Mouse (Mus musculus): Measurements from ENCODE around the gene Vav2. TPM values are rescaled to one million over a fixed set of nuclear protein-coding genes. Genes with fewer than 3 reads are reported as not detected.

Vav2 gene
- polyA plus RNA-seq, 1 experiment from 2014 or later: 6.8 TPM

DNA sequence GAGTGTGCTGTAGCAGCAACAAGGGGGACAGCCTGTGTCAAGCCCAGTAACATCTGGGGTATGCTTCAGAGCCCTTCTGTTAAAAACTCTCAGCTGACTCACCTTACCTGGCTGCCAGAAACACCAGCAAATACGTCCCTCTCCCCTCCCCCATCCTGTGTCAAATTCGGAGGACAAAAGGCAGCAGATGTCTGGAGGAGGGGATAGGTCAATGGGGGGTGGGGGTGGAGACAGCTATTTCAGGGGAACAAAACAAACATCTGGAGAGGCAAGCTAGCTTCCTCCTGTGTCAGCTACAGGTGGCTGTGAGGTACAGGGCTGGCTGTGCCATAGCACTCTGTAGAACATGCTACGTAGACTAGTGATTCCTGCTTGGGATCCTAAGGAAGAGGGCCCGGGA is 49.0 kb downstream of the Vav2 start:
- ATAC-seq (ENCODE audit: insufficient number of reproducible peaks, low FRiP score, low TSS enrichment, low read depth): no peak
- Histone ChIP-seq H3K4me3 (ENCODE audit: low read depth, low read length) (no peak overlapping the region), H3K27me3 (ENCODE audit: control insufficient read depth, insufficient read depth, low read length) (no peaks in the 10 kb centered on the region), H3K9ac (ENCODE audit: low read length) (no peak overlapping the region), H3K9me3 (ENCODE audit: control insufficient read depth, low read length) (no peaks in the 10 kb centered on the region), H3K36me3 (ENCODE audit: control insufficient read depth, insufficient read depth, low read length) (no peaks in the 10 kb centered on the region), H3K27ac (replicated peaks; ENCODE audit: low read depth, low read length) (no peak overlapping the region), H3K4me2 (ENCODE audit: low read depth, severe bottlenecking) (no peak overlapping the region), H3K4me1 (ENCODE audit: control insufficient read depth, insufficient read depth, low read length) (peaks cover 20% of the 10 kb centered on the region)
- WGBS: 29% methylated on average over 4 of the region's 4 CpGs
- no peak for DNase-seq (ENCODE audit: low spot score)

DNA sequence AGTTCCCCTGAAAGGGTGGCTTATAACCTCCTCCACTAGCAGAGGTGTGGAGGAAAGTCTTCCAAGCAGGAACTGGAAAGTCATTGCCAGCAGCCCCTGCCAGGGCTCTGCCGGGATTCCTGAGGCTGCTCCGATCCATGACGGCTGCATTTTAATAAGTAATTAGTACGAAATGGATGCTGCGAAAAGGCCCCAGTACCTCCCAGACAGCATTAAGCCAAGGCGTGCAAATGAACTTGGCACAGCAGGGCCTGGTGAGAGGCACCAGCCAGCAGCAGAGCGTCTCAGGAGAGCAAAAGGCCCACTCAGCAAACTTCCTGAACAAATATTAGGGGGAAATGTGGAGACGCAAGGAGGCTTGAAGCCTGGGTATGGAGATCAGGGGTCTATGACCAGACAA is 49.7 kb downstream of the Vav2 start:
- Histone ChIP-seq H3K4me1 (ENCODE audit: control insufficient read depth, insufficient read depth, low read length) (peaks cover 20% of the 10 kb centered on the region), H3K4me2 (ENCODE audit: low read depth, severe bottlenecking) (no peak overlapping the region), H3K36me3 (ENCODE audit: control insufficient read depth, insufficient read depth, low read length) (no peaks in the 10 kb centered on the region), H3K27ac (replicated peaks; ENCODE audit: low read depth, low read length) (0 out of 2 replicates have a peak overlapping the region, but pooled peaks have one; percentile 10), H3K9me3 (ENCODE audit: control insufficient read depth, low read length) (no peaks in the 10 kb centered on the region), H3K27me3 (ENCODE audit: control insufficient read depth, insufficient read depth, low read length) (no peaks in the 10 kb centered on the region), H3K9ac (ENCODE audit: low read length) (no peak overlapping the region), H3K4me3 (ENCODE audit: low read depth, low read length) (no peak overlapping the region)
- ATAC-seq (ENCODE audit: insufficient number of reproducible peaks, low FRiP score, low TSS enrichment, low read depth) (no peak), DNase-seq (ENCODE audit: low spot score) (no peak)
- 66% methylated on average over 8 of the region's 8 CpGs for WGBS

GRCm38 (mm10) chr2:27375141-27375540 is 51.7 kb downstream of the Vav2 start:
- no peaks in the 10 kb centered on the region for H3K27me3 ChIP-seq (ENCODE audit: control insufficient read depth, insufficient read depth, low read length)
- peaks cover 18% of the 10 kb centered on the region for H3K4me1 ChIP-seq (ENCODE audit: control insufficient read depth, insufficient read depth, low read length)
- H3K9me3 ChIP-seq (ENCODE audit: control insufficient read depth, low read length): no peaks in the 10 kb centered on the region
- no peak overlapping the region for H3K4me3 ChIP-seq (ENCODE audit: low read depth, low read length)
- H3K9ac ChIP-seq (ENCODE audit: low read length): no peak overlapping the region
- no peaks in the 10 kb centered on the region for H3K36me3 ChIP-seq (ENCODE audit: control insufficient read depth, insufficient read depth, low read length)
- DNase-seq (ENCODE audit: low spot score): no peak
- H3K4me2 ChIP-seq (ENCODE audit: low read depth, severe bottlenecking): no peak overlapping the region
- ATAC-seq (ENCODE audit: insufficient number of reproducible peaks, low FRiP score, low TSS enrichment, low read depth): no peak
- WGBS: 25% methylated on average over 3 of the region's 3 CpGs
- no peak overlapping the region for H3K27ac ChIP-seq (replicated peaks; ENCODE audit: low read depth, low read length)

GRCm38 (mm10) chr2:27373349-27373748 is 53.5 kb downstream of the Vav2 start:
- H3K27ac ChIP-seq (replicated peaks; ENCODE audit: low read depth, low read length): no peak overlapping the region
- H3K9me3 ChIP-seq (ENCODE audit: control insufficient read depth, low read length): no peaks in the 10 kb centered on the region
- no peak overlapping the region for H3K4me3 ChIP-seq (ENCODE audit: low read depth, low read length)
- 51% methylated on average over 12 of the region's 12 CpGs for WGBS
- ATAC-seq (ENCODE audit: insufficient number of reproducible peaks, low FRiP score, low TSS enrichment, low read depth): no peak
- peaks cover 13% of the 10 kb centered on the region for H3K4me1 ChIP-seq (ENCODE audit: control insufficient read depth, insufficient read depth, low read length)
- no peak for DNase-seq (ENCODE audit: low spot score)
- H3K4me2 ChIP-seq (ENCODE audit: low read depth, severe bottlenecking): no peak overlapping the region
- no peaks in the 10 kb centered on the region for H3K36me3 ChIP-seq (ENCODE audit: control insufficient read depth, insufficient read depth, low read length)
- no peak overlapping the region for H3K9ac ChIP-seq (ENCODE audit: low read length)
- no peaks in the 10 kb centered on the region for H3K27me3 ChIP-seq (ENCODE audit: control insufficient read depth, insufficient read depth, low read length)

DNA sequence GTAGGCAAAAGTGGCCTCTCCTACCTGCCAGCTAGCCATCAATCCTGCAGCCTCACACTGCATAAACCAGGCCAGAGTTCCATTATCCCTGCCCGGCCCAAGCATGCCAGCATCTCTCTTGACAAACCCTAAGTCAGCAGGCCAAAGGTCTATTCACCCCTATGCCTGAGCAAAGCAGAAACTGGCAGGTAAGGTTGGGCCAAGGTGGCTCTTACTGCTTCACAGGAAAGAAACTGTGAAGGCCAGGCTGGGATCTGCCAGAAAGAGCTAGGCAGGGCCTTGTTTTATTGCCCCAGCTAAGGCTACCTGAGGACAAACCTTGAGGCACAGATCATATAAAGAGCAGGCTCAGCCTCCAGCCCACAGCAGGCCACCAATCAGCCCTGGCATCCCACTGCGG is 55.4 kb downstream of the Vav2 start:
- Histone ChIP-seq H3K27me3 (ENCODE audit: control insufficient read depth, insufficient read depth, low read length) (no peaks in the 10 kb centered on the region), H3K27ac (replicated peaks; ENCODE audit: low read depth, low read length) (no peak overlapping the region), H3K9ac (ENCODE audit: low read length) (no peak overlapping the region), H3K4me2 (ENCODE audit: low read depth, severe bottlenecking) (no peak overlapping the region), H3K36me3 (ENCODE audit: control insufficient read depth, insufficient read depth, low read length) (no peaks in the 10 kb centered on the region), H3K9me3 (ENCODE audit: control insufficient read depth, low read length) (no peaks in the 10 kb centered on the region), H3K4me3 (ENCODE audit: low read depth, low read length) (no peak overlapping the region), H3K4me1 (ENCODE audit: control insufficient read depth, insufficient read depth, low read length) (peaks cover 4% of the 10 kb centered on the region; the same call in 1 of the 2 replicates)
- ATAC-seq (ENCODE audit: insufficient number of reproducible peaks, low FRiP score, low TSS enrichment, low read depth): no peak
- DNase-seq (ENCODE audit: low spot score): no peak
- WGBS: 83% methylated on average over 2 of the region's 2 CpGs

DNA sequence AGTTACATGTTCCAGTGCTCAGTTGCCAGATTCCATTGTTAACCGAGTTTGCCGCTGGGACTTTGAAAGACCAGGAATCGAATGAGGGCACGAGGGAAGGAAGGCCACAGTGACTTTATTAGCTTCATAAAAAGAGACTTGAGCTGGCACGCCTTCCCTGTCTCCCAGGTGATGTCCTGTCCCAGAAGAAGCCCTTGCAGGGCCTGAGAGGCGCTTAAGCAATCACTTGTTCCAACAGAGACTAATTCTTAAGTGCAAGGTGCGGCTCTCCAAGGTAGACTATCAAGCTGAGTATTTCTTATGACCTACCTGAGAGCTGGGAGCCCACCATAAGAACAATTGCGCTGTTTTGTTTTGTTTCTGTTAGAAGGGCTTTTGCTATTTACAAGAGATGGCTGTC is 57.9 kb downstream of the Vav2 start:
- Histone ChIP-seq H3K4me2 (ENCODE audit: low read depth, severe bottlenecking) (no peak overlapping the region), H3K4me1 (ENCODE audit: control insufficient read depth, insufficient read depth, low read length) (peaks cover under 1% of the 10 kb centered on the region; the same call in 1 of the 2 replicates), H3K36me3 (ENCODE audit: control insufficient read depth, insufficient read depth, low read length) (no peaks in the 10 kb centered on the region), H3K27ac (replicated peaks; ENCODE audit: low read depth, low read length) (no peak overlapping the region), H3K9ac (ENCODE audit: low read length) (no peak overlapping the region), H3K9me3 (ENCODE audit: control insufficient read depth, low read length) (no peaks in the 10 kb centered on the region), H3K4me3 (ENCODE audit: low read depth, low read length) (no peak overlapping the region), H3K27me3 (ENCODE audit: control insufficient read depth, insufficient read depth, low read length) (no peaks in the 10 kb centered on the region)
- 72% methylated on average over 8 of the region's 8 CpGs for WGBS
- DNase-seq (ENCODE audit: low spot score) (no peak), ATAC-seq (ENCODE audit: insufficient number of reproducible peaks, low FRiP score, low TSS enrichment, low read depth) (no peak)

GRCm38 (mm10) chr2:27365296-27365695 is 61.5 kb downstream of the Vav2 start:
- Histone ChIP-seq H3K36me3 (ENCODE audit: control insufficient read depth, insufficient read depth, low read length) (no peaks in the 10 kb centered on the region), H3K4me2 (ENCODE audit: low read depth, severe bottlenecking) (no peak overlapping the region), H3K9me3 (ENCODE audit: control insufficient read depth, low read length) (no peaks in the 10 kb centered on the region), H3K27ac (replicated peaks; ENCODE audit: low read depth, low read length) (no peak overlapping the region), H3K9ac (ENCODE audit: low read length) (no peak overlapping the region), H3K4me3 (ENCODE audit: low read depth, low read length) (no peak overlapping the region), H3K27me3 (ENCODE audit: control insufficient read depth, insufficient read depth, low read length) (no peaks in the 10 kb centered on the region), H3K4me1 (ENCODE audit: control insufficient read depth, insufficient read depth, low read length) (peaks cover 5% of the 10 kb centered on the region; the same call in 1 of the 2 replicates)
- no peak for DNase-seq (ENCODE audit: low spot score)
- 88% methylated on average over 4 of the region's 4 CpGs for WGBS
- ATAC-seq (ENCODE audit: insufficient number of reproducible peaks, low FRiP score, low TSS enrichment, low read depth): no peak

GRCm38 (mm10) chr2:27361786-27362185 is 65.0 kb downstream of the Vav2 start:
- DNase-seq (ENCODE audit: low spot score) (no peak), ATAC-seq (ENCODE audit: insufficient number of reproducible peaks, low FRiP score, low TSS enrichment, low read depth) (no peak)
- Histone ChIP-seq H3K27me3 (ENCODE audit: control insufficient read depth, insufficient read depth, low read length) (no peaks in the 10 kb centered on the region), H3K9me3 (ENCODE audit: control insufficient read depth, low read length) (no peaks in the 10 kb centered on the region), H3K4me1 (ENCODE audit: control insufficient read depth, insufficient read depth, low read length) (peaks cover 5% of the 10 kb centered on the region; the same call in 1 of the 2 replicates), H3K27ac (replicated peaks; ENCODE audit: low read depth, low read length) (no peak overlapping the region), H3K4me3 (ENCODE audit: low read depth, low read length) (no peak overlapping the region), H3K36me3 (ENCODE audit: control insufficient read depth, insufficient read depth, low read length) (no peaks in the 10 kb centered on the region), H3K4me2 (ENCODE audit: low read depth, severe bottlenecking) (no peak overlapping the region), H3K9ac (ENCODE audit: low read length) (no peak overlapping the region)
- 24% methylated on average over 5 of the region's 5 CpGs for WGBS

- no peak overlapping the region for H3K27ac ChIP-seq (replicated peaks; ENCODE audit: low read depth, low read length)
- no peak overlapping the region for H3K4me3 ChIP-seq (ENCODE audit: low read depth, low read length)
- no peak for DNase-seq (ENCODE audit: low spot score)
- 74% methylated on average over 2 of the region's 2 CpGs for WGBS
- no peaks in the 10 kb centered on the region for H3K36me3 ChIP-seq (ENCODE audit: control insufficient read depth, insufficient read depth, low read length)
- H3K4me2 ChIP-seq (ENCODE audit: low read depth, severe bottlenecking): no peak overlapping the region
- ATAC-seq (ENCODE audit: insufficient number of reproducible peaks, low FRiP score, low TSS enrichment, low read depth): no peak
- no peaks in the 10 kb centered on the region for H3K27me3 ChIP-seq (ENCODE audit: control insufficient read depth, insufficient read depth, low read length)
- no peak overlapping the region for H3K9ac ChIP-seq (ENCODE audit: low read length)
- no peaks in the 10 kb centered on the region for H3K9me3 ChIP-seq (ENCODE audit: control insufficient read depth, low read length)
- H3K4me1 ChIP-seq (ENCODE audit: control insufficient read depth, insufficient read depth, low read length): peaks cover 11% of the 10 kb centered on the region
Observed at GRCm38 (mm10) chr2:27358461-27358860, 68.4 kb downstream of the Vav2 start.

Data from limb, embryonic 11.5 days (tissue).